Mouse (Mus musculus): ENCODE results near the gene Pts. TPM values are rescaled to one million over a fixed set of nuclear protein-coding genes. Genes with fewer than 3 reads are reported as not detected.

Gene Pts
- polyA plus RNA-seq, 1 experiment from 2014 or later: 82.2 TPM

GRCm38 (mm10) chr9:50527860-50528259, 664 bp downstream of the Pts start:
- Histone ChIP-seq H3K27ac (ENCODE audit: poor library complexity, severe bottlenecking) (no peak overlapping the region), H3K4me1 (replicated peaks) (peaks cover 14% of the 10 kb centered on the region), H3K9me3 (replicated peaks) (no peaks in the 10 kb centered on the region), H3K4me3 (peak overlapping the region; percentile 65), H3K27me3 (replicated peaks) (no peaks in the 10 kb centered on the region), H3K9ac (peak overlapping the region; percentile 69), H3K4me2 (peak overlapping the region; percentile 72), H3K36me3 (peaks cover 13% of the 10 kb centered on the region)
- 40% methylated on average over 7 of the region's 7 CpGs for WGBS
- no peak for ATAC-seq (ENCODE audit: insufficient number of reproducible peaks, low FRiP score)

- Histone ChIP-seq H3K4me2 (no peak overlapping the region), H3K9me3 (replicated peaks) (no peaks in the 10 kb centered on the region), H3K4me1 (replicated peaks) (peaks cover 14% of the 10 kb centered on the region), H3K36me3 (peaks cover 29% of the 10 kb centered on the region), H3K27ac (ENCODE audit: poor library complexity, severe bottlenecking) (no peak overlapping the region), H3K4me3 (no peak overlapping the region), H3K9ac (no peak overlapping the region), H3K27me3 (replicated peaks) (no peaks in the 10 kb centered on the region)
- no peak for ATAC-seq (ENCODE audit: insufficient number of reproducible peaks, low FRiP score)
- 77% methylated on average over 5 of the region's 5 CpGs for WGBS
Observed at GRCm38 (mm10) chr9:50525585-50525984, 2.9 kb downstream of the Pts start.

GRCm38 (mm10) chr9:50524936-50525335, 3.6 kb downstream of the Pts start:
- H3K9ac ChIP-seq: no peak overlapping the region
- ATAC-seq (ENCODE audit: insufficient number of reproducible peaks, low FRiP score): no peak
- no peak overlapping the region for H3K4me3 ChIP-seq
- H3K9me3 ChIP-seq (replicated peaks): no peaks in the 10 kb centered on the region
- H3K36me3 ChIP-seq: peaks cover 33% of the 10 kb centered on the region
- no peak overlapping the region for H3K27ac ChIP-seq (ENCODE audit: poor library complexity, severe bottlenecking)
- H3K4me1 ChIP-seq (replicated peaks): peaks cover 14% of the 10 kb centered on the region
- H3K4me2 ChIP-seq: no peak overlapping the region
- 88% methylated on average over 5 of the region's 5 CpGs for WGBS
- no peaks in the 10 kb centered on the region for H3K27me3 ChIP-seq (replicated peaks)

- 75% methylated on average over 5 of the region's 5 CpGs for WGBS
- Histone ChIP-seq H3K27ac (ENCODE audit: poor library complexity, severe bottlenecking) (no peak overlapping the region), H3K27me3 (replicated peaks) (no peaks in the 10 kb centered on the region), H3K9me3 (replicated peaks) (no peaks in the 10 kb centered on the region), H3K4me1 (replicated peaks) (peaks cover 9% of the 10 kb centered on the region), H3K36me3 (peaks cover 33% of the 10 kb centered on the region), H3K9ac (no peak overlapping the region), H3K4me2 (no peak overlapping the region), H3K4me3 (no peak overlapping the region)
- no peak for ATAC-seq (ENCODE audit: insufficient number of reproducible peaks, low FRiP score)
Observed at GRCm38 (mm10) chr9:50522574-50522973, 6.0 kb downstream of the Pts start.

- no peaks in the 10 kb centered on the region for H3K9me3 ChIP-seq (replicated peaks)
- 0 out of 2 replicates have a peak, but pooled peaks cover under 1% of the 10 kb centered on the region for H3K4me1 ChIP-seq (replicated peaks)
- H3K9ac ChIP-seq: no peak overlapping the region
- no peak overlapping the region for H3K27ac ChIP-seq (ENCODE audit: poor library complexity, severe bottlenecking)
- no peak overlapping the region for H3K4me3 ChIP-seq
- WGBS: 64% methylated on average over 2 of the region's 2 CpGs
- ATAC-seq (ENCODE audit: insufficient number of reproducible peaks, low FRiP score): no peak
- H3K36me3 ChIP-seq: peaks cover 33% of the 10 kb centered on the region
- no peaks in the 10 kb centered on the region for H3K27me3 ChIP-seq (replicated peaks)
- no peak overlapping the region for H3K4me2 ChIP-seq
Observed at GRCm38 (mm10) chr9:50521562-50521961, 7.0 kb downstream of the Pts start.

- 73% methylated on average over 6 of the region's 6 CpGs for WGBS
- H3K27me3 ChIP-seq (replicated peaks): no peaks in the 10 kb centered on the region
- H3K9me3 ChIP-seq (replicated peaks): no peaks in the 10 kb centered on the region
- no peak overlapping the region for H3K4me3 ChIP-seq
- H3K27ac ChIP-seq (ENCODE audit: poor library complexity, severe bottlenecking): no peak overlapping the region
- no peak overlapping the region for H3K4me2 ChIP-seq
- no peak overlapping the region for H3K9ac ChIP-seq
- no peaks in the 10 kb centered on the region for H3K4me1 ChIP-seq (replicated peaks)
- H3K36me3 ChIP-seq: peaks cover 33% of the 10 kb centered on the region
- ATAC-seq (ENCODE audit: insufficient number of reproducible peaks, low FRiP score): no peak
Observed at GRCm38 (mm10) chr9:50520748-50521147, 7.8 kb downstream of the Pts start.

- Histone ChIP-seq H3K9me3 (replicated peaks) (no peaks in the 10 kb centered on the region), H3K9ac (no peak overlapping the region), H3K4me1 (replicated peaks) (no peaks in the 10 kb centered on the region), H3K4me2 (no peak overlapping the region), H3K4me3 (no peak overlapping the region), H3K27me3 (replicated peaks) (no peaks in the 10 kb centered on the region), H3K27ac (ENCODE audit: poor library complexity, severe bottlenecking) (no peak overlapping the region), H3K36me3 (peaks cover 20% of the 10 kb centered on the region)
- 9% methylated on average over 2 of the region's 2 CpGs for WGBS
- ATAC-seq (ENCODE audit: insufficient number of reproducible peaks, low FRiP score): no peak
Observed at GRCm38 (mm10) chr9:50518781-50519180, 9.7 kb downstream of the Pts start.

- H3K36me3 ChIP-seq: peaks cover 2% of the 10 kb centered on the region; the same call in 1 of the 2 replicates
- no peak for ATAC-seq (ENCODE audit: insufficient number of reproducible peaks, low FRiP score)
- H3K27me3 ChIP-seq (replicated peaks): no peaks in the 10 kb centered on the region
- H3K4me1 ChIP-seq (replicated peaks): no peaks in the 10 kb centered on the region
- H3K4me3 ChIP-seq: no peak overlapping the region
- no peak overlapping the region for H3K4me2 ChIP-seq
- no peak overlapping the region for H3K9ac ChIP-seq
- no peaks in the 10 kb centered on the region for H3K9me3 ChIP-seq (replicated peaks)
- H3K27ac ChIP-seq (ENCODE audit: poor library complexity, severe bottlenecking): no peak overlapping the region
- 44% methylated on average over 5 of the region's 5 CpGs for WGBS
Observed at GRCm38 (mm10) chr9:50515462-50515861, 13.1 kb downstream of the Pts start.

- Histone ChIP-seq H3K27ac (ENCODE audit: poor library complexity, severe bottlenecking) (no peak overlapping the region), H3K4me1 (replicated peaks) (peaks cover 10% of the 10 kb centered on the region)
Observed at GRCm38 (mm10) chr9:50507570-50507969, 21.0 kb downstream of the Pts start.

GRCm38 (mm10) chr9:50505405-50505804, 23.1 kb downstream of the Pts start:
- Histone ChIP-seq H3K4me1 (replicated peaks) (peaks cover 14% of the 10 kb centered on the region), H3K9me3 (replicated peaks) (no peaks in the 10 kb centered on the region), H3K4me3 (no peak overlapping the region), H3K36me3 (no peaks in the 10 kb centered on the region), H3K27me3 (replicated peaks) (no peaks in the 10 kb centered on the region), H3K4me2 (peak overlapping the region; percentile 20; the same call in 1 of the 2 replicates), H3K9ac (no peak overlapping the region), H3K27ac (ENCODE audit: poor library complexity, severe bottlenecking) (no peak overlapping the region)
- no peak for ATAC-seq (ENCODE audit: insufficient number of reproducible peaks, low FRiP score)
- WGBS: 46% methylated on average over 6 of the region's 6 CpGs

More at GRCm38 (mm10) chr9:50507570-50507969, 21.0 kb downstream of the Pts start:
- no peaks in the 10 kb centered on the region for H3K9me3 ChIP-seq (replicated peaks)
- no peaks in the 10 kb centered on the region for H3K27me3 ChIP-seq (replicated peaks)
- 47% methylated on average over 7 of the region's 7 CpGs for WGBS
- H3K36me3 ChIP-seq: no peaks in the 10 kb centered on the region
- no peak overlapping the region for H3K9ac ChIP-seq
- no peak overlapping the region for H3K4me3 ChIP-seq
- no peak for ATAC-seq (ENCODE audit: insufficient number of reproducible peaks, low FRiP score)
- no peak overlapping the region for H3K4me2 ChIP-seq

- Histone ChIP-seq H3K27me3 (replicated peaks) (no peaks in the 10 kb centered on the region; the same call in 1 of the 2 replicates), H3K4me3 (no peak overlapping the region), H3K27ac (ENCODE audit: poor library complexity, severe bottlenecking) (no peak overlapping the region), H3K4me2 (no peak overlapping the region), H3K9me3 (replicated peaks) (no peaks in the 10 kb centered on the region), H3K9ac (no peak overlapping the region), H3K36me3 (no peaks in the 10 kb centered on the region), H3K4me1 (replicated peaks) (peaks cover 15% of the 10 kb centered on the region)
- 81% methylated on average over 3 of the region's 3 CpGs for WGBS
- no peak for ATAC-seq (ENCODE audit: insufficient number of reproducible peaks, low FRiP score)
Observed at GRCm38 (mm10) chr9:50502949-50503348, 25.6 kb downstream of the Pts start.

- Histone ChIP-seq H3K4me3 (peak overlapping the region; percentile 40), H3K27ac (ENCODE audit: poor library complexity, severe bottlenecking) (no peak overlapping the region), H3K9ac (peak overlapping the region; percentile 63)
Observed at GRCm38 (mm10) chr9:50500974-50501501, 27.5 kb downstream of the Pts start.

More at GRCm38 (mm10) chr9:50500974-50501501, 27.5 kb downstream of the Pts start:
- Histone ChIP-seq H3K4me1 (replicated peaks) (peaks cover 27% of the 10 kb centered on the region), H3K4me2 (peak overlapping the region; percentile 63), H3K27me3 (replicated peaks) (no peaks in the 10 kb centered on the region; the same call in 1 of the 2 replicates), H3K9me3 (replicated peaks) (no peaks in the 10 kb centered on the region), H3K36me3 (no peaks in the 10 kb centered on the region)
- ATAC-seq (ENCODE audit: insufficient number of reproducible peaks, low FRiP score): peak; percentile 92
- 14% methylated on average over 14 of the region's 14 CpGs for WGBS

Data from heart, embryonic 12.5 days (tissue).